Mouse (Mus musculus): ENCODE results near the gene Padi2. TPM values are rescaled to one million over a fixed set of nuclear protein-coding genes. Genes with fewer than 3 reads are reported as not detected.

The Padi2 gene
- total and polyA plus RNA-seq, 2 experiments from 2014 or later, result 3.3 to 7.1 TPM

- 92% methylated on average over 9 of the region's 9 CpGs for WGBS
- no peak for ATAC-seq (ENCODE audit: low FRiP score)
Observed at GRCm38 (mm10) chr4:140917451-140917850, 11.3 kb downstream of the Padi2 start.

DNA sequence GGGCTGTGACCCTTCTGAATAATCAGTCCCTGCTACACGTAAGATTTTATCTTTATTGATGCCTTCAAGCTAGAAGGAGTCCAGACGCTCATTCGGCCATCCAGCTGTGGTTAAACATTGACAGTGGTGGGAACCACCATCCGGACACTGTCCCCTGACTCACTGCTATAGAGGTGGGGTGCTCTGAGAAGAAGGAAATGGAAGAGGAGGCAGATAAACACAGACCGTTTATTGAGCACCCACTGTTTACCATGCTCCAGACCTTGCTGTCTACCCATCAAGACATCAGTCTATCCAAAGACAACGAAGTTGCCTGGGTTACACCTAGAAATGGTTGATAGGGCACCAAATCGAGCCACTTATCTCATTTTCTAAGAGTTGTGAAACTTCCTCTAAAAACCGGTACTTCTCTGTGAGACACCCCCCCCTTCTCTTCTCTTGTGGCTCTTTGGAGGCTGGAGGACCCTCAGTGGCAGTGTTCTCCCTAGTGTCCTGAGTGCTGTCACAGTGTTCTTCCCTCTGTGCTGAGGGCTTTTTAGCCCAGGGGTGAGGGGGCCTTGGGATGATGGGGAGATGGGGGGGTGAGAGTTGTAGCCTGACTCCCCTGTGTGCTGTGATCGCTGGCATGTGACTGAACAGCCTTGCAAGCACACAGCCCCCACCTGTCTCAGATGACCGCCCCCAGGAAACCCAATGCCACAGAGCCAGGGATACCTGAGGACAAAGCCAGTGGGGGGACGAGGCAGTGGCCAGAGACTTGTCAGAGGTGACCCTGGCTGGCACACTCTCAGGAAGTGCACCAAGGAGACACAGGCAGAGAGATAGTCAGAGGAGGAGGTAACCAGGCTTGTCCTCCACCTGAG is 14.1 kb downstream of the Padi2 start:
- no peak for TF ChIP-seq CTCF (IDR thresholded peaks at IDR 0.05)
- DNase-seq (ENCODE audit: low spot score) (no peak), ATAC-seq (ENCODE audit: low FRiP score) (no peak)
- H3K27ac ChIP-seq (ENCODE audit: low read depth, low read length), result no peak overlapping the region
- H3K4me3 ChIP-seq (ENCODE audit: low read depth, low read length), result no peak overlapping the region
- no peak overlapping the region for H3K4me2 ChIP-seq (ENCODE audit: low read depth, low read length, poor library complexity, severe bottlenecking)
- WGBS, result 70% methylated on average over 11 of the region's 11 CpGs
- H3K9me3 ChIP-seq (ENCODE audit: low read length), result no peaks in the 10 kb centered on the region
- H3K4me1 ChIP-seq (ENCODE audit: insufficient read depth, low read length), result no peaks in the 10 kb centered on the region
- no peaks in the 10 kb centered on the region for H3K27me3 ChIP-seq (ENCODE audit: insufficient read depth, low read length)
- H3K9ac ChIP-seq (replicated peaks; ENCODE audit: low read length, poor library complexity, severe bottlenecking), result no peak overlapping the region
- H3K36me3 ChIP-seq (ENCODE audit: insufficient read depth, low read length), result no peaks in the 10 kb centered on the region

More at GRCm38 (mm10) chr4:140917451-140917850, 11.3 kb downstream of the Padi2 start:
- Histone ChIP-seq H3K9ac (replicated peaks; ENCODE audit: low read length, poor library complexity, severe bottlenecking) (no peak overlapping the region), H3K4me2 (ENCODE audit: low read depth, low read length, poor library complexity, severe bottlenecking) (no peak overlapping the region), H3K36me3 (ENCODE audit: insufficient read depth, low read length) (no peaks in the 10 kb centered on the region), H3K4me1 (ENCODE audit: insufficient read depth, low read length) (no peaks in the 10 kb centered on the region), H3K9me3 (ENCODE audit: low read length) (no peaks in the 10 kb centered on the region), H3K4me3 (ENCODE audit: low read depth, low read length) (no peak overlapping the region), H3K27ac (ENCODE audit: low read depth, low read length) (no peak overlapping the region), H3K27me3 (ENCODE audit: insufficient read depth, low read length) (no peaks in the 10 kb centered on the region)
- no peak for DNase-seq (ENCODE audit: low spot score)
- TF ChIP-seq CTCF (IDR thresholded peaks at IDR 0.05), result no peak

GRCm38 (mm10) chr4:140922508-140922907 is 16.4 kb downstream of the Padi2 start:
- no peak overlapping the region for H3K27ac ChIP-seq (ENCODE audit: low read depth, low read length)
- H3K9ac ChIP-seq (replicated peaks; ENCODE audit: low read length, poor library complexity, severe bottlenecking), result no peak overlapping the region
- no peaks in the 10 kb centered on the region for H3K36me3 ChIP-seq (ENCODE audit: insufficient read depth, low read length)
- H3K4me1 ChIP-seq (ENCODE audit: insufficient read depth, low read length), result no peaks in the 10 kb centered on the region
- H3K4me2 ChIP-seq (ENCODE audit: low read depth, low read length, poor library complexity, severe bottlenecking), result no peak overlapping the region
- no peak overlapping the region for H3K4me3 ChIP-seq (ENCODE audit: low read depth, low read length)
- 89% methylated on average over 5 of the region's 5 CpGs for WGBS
- H3K9me3 ChIP-seq (ENCODE audit: low read length), result no peaks in the 10 kb centered on the region
- no peak for ATAC-seq (ENCODE audit: low FRiP score)
- H3K27me3 ChIP-seq (ENCODE audit: insufficient read depth, low read length), result no peaks in the 10 kb centered on the region
- TF ChIP-seq CTCF (IDR thresholded peaks at IDR 0.05), result no peak
- no peak for DNase-seq (ENCODE audit: low spot score)

DNA sequence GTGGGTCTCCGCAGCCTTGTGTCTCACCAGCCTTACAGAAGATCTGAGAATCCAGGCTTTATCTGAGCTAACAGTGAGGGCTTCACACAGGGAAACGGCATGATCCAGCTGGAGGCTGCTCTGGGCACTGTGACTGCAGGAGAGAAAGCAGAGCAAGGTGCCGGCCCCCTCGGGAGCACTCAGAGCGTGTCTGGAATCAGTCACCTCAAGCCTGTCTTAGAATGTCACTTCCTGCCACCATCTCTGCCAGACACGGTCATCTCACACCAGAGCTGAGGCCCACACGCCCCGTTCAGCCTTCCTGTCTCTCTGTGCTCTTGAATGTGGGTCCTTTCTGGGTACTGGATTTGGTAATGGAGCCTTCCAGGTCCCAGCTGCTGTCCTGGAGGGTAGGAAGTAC is 19.5 kb downstream of the Padi2 start:
- 82% methylated on average over 8 of the region's 8 CpGs for WGBS
- TF ChIP-seq CTCF (IDR thresholded peaks at IDR 0.05), result no peak

DNA sequence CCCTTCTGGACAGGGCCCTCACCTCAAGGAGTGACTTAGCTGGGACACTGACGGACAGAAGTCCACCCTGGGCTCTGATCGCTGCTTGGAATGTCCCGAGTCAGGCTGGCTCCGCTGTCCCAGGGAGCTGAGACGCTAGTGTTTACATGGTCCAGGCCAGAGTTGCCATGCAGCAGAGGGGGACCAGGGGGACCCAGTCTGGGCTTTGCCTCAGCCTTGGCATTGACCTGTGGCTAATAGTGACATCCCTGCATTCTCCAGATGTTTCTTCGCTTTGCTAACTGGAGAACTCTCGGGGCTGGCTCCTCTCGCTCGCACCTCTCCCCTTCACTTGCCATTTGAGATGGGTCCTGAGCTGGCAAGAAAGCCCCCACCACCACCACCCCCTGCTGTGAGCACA is 22.2 kb downstream of the Padi2 start:
- Histone ChIP-seq H3K9me3 (ENCODE audit: low read length) (no peaks in the 10 kb centered on the region), H3K4me2 (ENCODE audit: low read depth, low read length, poor library complexity, severe bottlenecking) (no peak overlapping the region), H3K27ac (ENCODE audit: low read depth, low read length) (no peak overlapping the region), H3K36me3 (ENCODE audit: insufficient read depth, low read length) (no peaks in the 10 kb centered on the region), H3K4me1 (ENCODE audit: insufficient read depth, low read length) (no peaks in the 10 kb centered on the region), H3K9ac (replicated peaks; ENCODE audit: low read length, poor library complexity, severe bottlenecking) (no peak overlapping the region), H3K4me3 (ENCODE audit: low read depth, low read length) (no peak overlapping the region), H3K27me3 (ENCODE audit: insufficient read depth, low read length) (no peaks in the 10 kb centered on the region)
- no peak for DNase-seq (ENCODE audit: low spot score)
- 81% methylated on average over 9 of the region's 9 CpGs for whole genome bisulfite sequencing
- ATAC-seq (ENCODE audit: low FRiP score), result no peak
- no peak for TF ChIP-seq CTCF (IDR thresholded peaks at IDR 0.05)

More for the DNA sequence above, 19.5 kb downstream of the Padi2 start:
- Histone ChIP-seq H3K4me3 (ENCODE audit: low read depth, low read length) (no peak overlapping the region), H3K27me3 (ENCODE audit: insufficient read depth, low read length) (no peaks in the 10 kb centered on the region), H3K27ac (ENCODE audit: low read depth, low read length) (no peak overlapping the region), H3K9ac (replicated peaks; ENCODE audit: low read length, poor library complexity, severe bottlenecking) (no peak overlapping the region), H3K36me3 (ENCODE audit: insufficient read depth, low read length) (no peaks in the 10 kb centered on the region), H3K9me3 (ENCODE audit: low read length) (no peaks in the 10 kb centered on the region), H3K4me1 (ENCODE audit: insufficient read depth, low read length) (no peaks in the 10 kb centered on the region), H3K4me2 (ENCODE audit: low read depth, low read length, poor library complexity, severe bottlenecking) (no peak overlapping the region)
- DNase-seq (ENCODE audit: low spot score), result no peak
- no peak for ATAC-seq (ENCODE audit: low FRiP score)

DNA sequence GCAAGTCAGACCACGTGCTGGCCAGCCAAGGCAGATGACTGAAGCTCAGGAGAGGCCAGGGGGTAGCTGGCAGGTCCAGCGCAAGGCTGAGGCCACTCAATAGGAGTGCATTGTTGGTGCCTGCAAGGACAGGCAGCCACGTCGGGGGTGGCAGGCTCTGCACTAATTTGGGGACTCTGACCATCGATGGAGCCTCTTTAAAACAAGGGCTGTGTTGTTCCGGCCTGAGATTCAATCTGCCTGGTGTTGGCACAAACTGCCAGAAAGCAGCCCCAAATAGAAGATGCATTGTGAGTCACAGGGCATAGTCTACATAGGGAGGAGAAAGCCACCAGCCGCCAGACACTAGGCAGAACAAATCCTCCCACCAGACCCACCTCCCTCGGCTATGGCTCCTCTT is 23.6 kb downstream of the Padi2 start:
- no peak overlapping the region for H3K4me3 ChIP-seq (ENCODE audit: low read depth, low read length)

More for the DNA sequence above, 23.6 kb downstream of the Padi2 start:
- TF ChIP-seq CTCF (IDR thresholded peaks at IDR 0.05), result no peak
- no peaks in the 10 kb centered on the region for H3K4me1 ChIP-seq (ENCODE audit: insufficient read depth, low read length)
- 0 out of 2 replicates have a peak overlapping the region, but pooled peaks have one; percentile 21 for H3K27ac ChIP-seq (ENCODE audit: low read depth, low read length)
- no peaks in the 10 kb centered on the region for H3K27me3 ChIP-seq (ENCODE audit: insufficient read depth, low read length)
- no peak overlapping the region for H3K4me2 ChIP-seq (ENCODE audit: low read depth, low read length, poor library complexity, severe bottlenecking)
- 54% methylated on average over 8 of the region's 8 CpGs for whole genome bisulfite sequencing
- H3K9ac ChIP-seq (replicated peaks; ENCODE audit: low read length, poor library complexity, severe bottlenecking), result no peak overlapping the region
- DNase-seq (ENCODE audit: low spot score), result peak; percentile 78
- no peaks in the 10 kb centered on the region for H3K36me3 ChIP-seq (ENCODE audit: insufficient read depth, low read length)
- H3K9me3 ChIP-seq (ENCODE audit: low read length), result no peaks in the 10 kb centered on the region
- ATAC-seq (ENCODE audit: low FRiP score), result peak; percentile 69

Measured in midbrain, postnatal 0 days (tissue).